Mouse (Mus musculus): ENCODE measurements at regions not wholly inside any gene's neighbourhood (a gene's known extent, or its start where the extent isn't known, plus 50 kb on each side); places are given as distances from the start of the nearest gene placed in this dataset.
A peak's percentile ranks its signal among the peaks of the same experiment; 100 is the strongest.

- no peak for TF ChIP-seq EP300 (IDR thresholded peaks at IDR 0.05; ENCODE audit: low read depth)
- Histone ChIP-seq H3K36me3 (replicated peaks; ENCODE audit: control insufficient read depth, insufficient read depth, low read length) (no peaks in the 10 kb centered on the region), H3K27ac (ENCODE audit: low read depth) (no peak overlapping the region), H3K4me2 (ENCODE audit: low read depth, low read length) (no peak overlapping the region), H3K4me1 (ENCODE audit: control insufficient read depth, insufficient read depth) (no peaks in the 10 kb centered on the region), H3K4me3 (ENCODE audit: low read depth, low read length) (no peak overlapping the region), H3K9me3 (replicated peaks; ENCODE audit: control insufficient read depth, low read length) (no peaks in the 10 kb centered on the region), H3K27me3 (ENCODE audit: control insufficient read depth, insufficient read depth, low read length) (no peaks in the 10 kb centered on the region), H3K9ac (replicated peaks; ENCODE audit: low read depth, low read length) (no peak overlapping the region)
- ATAC-seq (ENCODE audit: insufficient read depth, low read depth) = 0 out of 2 replicates have a peak, but pooled peaks have one; percentile 39
- no peak for DNase-seq (ENCODE audit: low spot score)
- 63% methylated on average over 3 of the region's 3 CpGs for WGBS
These were observed 446.7 kb upstream of the Dph6 start for GRCm38 (mm10) chr2:115101501-115101900.

GRCm38 (mm10) chr2:115119429-115120205, 461.9 kb upstream of the BC052040 start:
- Histone ChIP-seq H3K4me1 (ENCODE audit: control insufficient read depth, insufficient read depth) (no peaks in the 10 kb centered on the region), H3K27ac (ENCODE audit: low read depth) (no peak overlapping the region), H3K27me3 (ENCODE audit: control insufficient read depth, insufficient read depth, low read length) (no peaks in the 10 kb centered on the region), H3K4me3 (ENCODE audit: low read depth, low read length) (no peak overlapping the region), H3K9ac (replicated peaks; ENCODE audit: low read depth, low read length) (no peak overlapping the region), H3K9me3 (replicated peaks; ENCODE audit: control insufficient read depth, low read length) (no peaks in the 10 kb centered on the region), H3K4me2 (ENCODE audit: low read depth, low read length) (no peak overlapping the region), H3K36me3 (replicated peaks; ENCODE audit: control insufficient read depth, insufficient read depth, low read length) (no peaks in the 10 kb centered on the region)
- DNase-seq (ENCODE audit: low spot score) (no peak), ATAC-seq (ENCODE audit: insufficient read depth, low read depth) (no peak)
- TF ChIP-seq CTCF (IDR thresholded peaks at IDR 0.05; ENCODE audit: low read depth) = no peak
- 66% methylated on average over 9 of the region's 9 CpGs for WGBS

GRCm38 (mm10) chr2:115120206-115120503, 461.4 kb upstream of the BC052040 start:
- Histone ChIP-seq H3K27ac (ENCODE audit: low read depth) (no peak overlapping the region), H3K4me1 (ENCODE audit: control insufficient read depth, insufficient read depth) (no peaks in the 10 kb centered on the region), H3K9ac (replicated peaks; ENCODE audit: low read depth, low read length) (no peak overlapping the region), H3K4me2 (ENCODE audit: low read depth, low read length) (no peak overlapping the region), H3K27me3 (ENCODE audit: control insufficient read depth, insufficient read depth, low read length) (no peaks in the 10 kb centered on the region), H3K9me3 (replicated peaks; ENCODE audit: control insufficient read depth, low read length) (no peaks in the 10 kb centered on the region), H3K4me3 (ENCODE audit: low read depth, low read length) (no peak overlapping the region), H3K36me3 (replicated peaks; ENCODE audit: control insufficient read depth, insufficient read depth, low read length) (no peaks in the 10 kb centered on the region)
- DNase-seq (ENCODE audit: low spot score) (no peak), ATAC-seq (ENCODE audit: insufficient read depth, low read depth) (no peak)
- no peak for TF ChIP-seq CTCF (IDR thresholded peaks at IDR 0.05; ENCODE audit: low read depth)
- no peak for TF ChIP-seq EP300 (IDR thresholded peaks at IDR 0.05; ENCODE audit: low read depth)
- 57% methylated on average over 3 of the region's 3 CpGs for WGBS

- H3K9ac ChIP-seq (replicated peaks; ENCODE audit: low read depth, low read length) = no peak overlapping the region
- H3K4me1 ChIP-seq (ENCODE audit: control insufficient read depth, insufficient read depth) = no peaks in the 10 kb centered on the region
- ATAC-seq (ENCODE audit: insufficient read depth, low read depth) (no peak), DNase-seq (ENCODE audit: low spot score) (no peak)
- no peak overlapping the region for H3K4me3 ChIP-seq (ENCODE audit: low read depth, low read length)
- H3K36me3 ChIP-seq (replicated peaks; ENCODE audit: control insufficient read depth, insufficient read depth, low read length) = no peaks in the 10 kb centered on the region
- no peaks in the 10 kb centered on the region for H3K9me3 ChIP-seq (replicated peaks; ENCODE audit: control insufficient read depth, low read length)
- no peak overlapping the region for H3K4me2 ChIP-seq (ENCODE audit: low read depth, low read length)
- no peaks in the 10 kb centered on the region for H3K27me3 ChIP-seq (ENCODE audit: control insufficient read depth, insufficient read depth, low read length)
- H3K27ac ChIP-seq (ENCODE audit: low read depth) = no peak overlapping the region
- 83% methylated on average over 6 of the region's 6 CpGs for WGBS
- TF ChIP-seq CTCF (IDR thresholded peaks at IDR 0.05; ENCODE audit: low read depth) = no peak
- TF ChIP-seq EP300 (IDR thresholded peaks at IDR 0.05; ENCODE audit: low read depth) = no peak
These were observed 454.7 kb upstream of the BC052040 start for GRCm38 (mm10) chr2:115126625-115127369.

- H3K9me3 ChIP-seq (replicated peaks; ENCODE audit: control insufficient read depth, low read length) = no peaks in the 10 kb centered on the region
- no peak for TF ChIP-seq EP300 (IDR thresholded peaks at IDR 0.05; ENCODE audit: low read depth)
- TF ChIP-seq CTCF (IDR thresholded peaks at IDR 0.05; ENCODE audit: low read depth) = no peak
- no peaks in the 10 kb centered on the region for H3K36me3 ChIP-seq (replicated peaks; ENCODE audit: control insufficient read depth, insufficient read depth, low read length)
- no peak overlapping the region for H3K27ac ChIP-seq (ENCODE audit: low read depth)
- H3K27me3 ChIP-seq (ENCODE audit: control insufficient read depth, insufficient read depth, low read length) = no peaks in the 10 kb centered on the region
- H3K4me2 ChIP-seq (ENCODE audit: low read depth, low read length) = no peak overlapping the region
- H3K9ac ChIP-seq (replicated peaks; ENCODE audit: low read depth, low read length) = no peak overlapping the region
- no peaks in the 10 kb centered on the region for H3K4me1 ChIP-seq (ENCODE audit: control insufficient read depth, insufficient read depth)
- H3K4me3 ChIP-seq (ENCODE audit: low read depth, low read length) = no peak overlapping the region
- DNase-seq (ENCODE audit: low spot score) = no peak
- no peak for ATAC-seq (ENCODE audit: insufficient read depth, low read depth)
- WGBS = 55% methylated on average over 2 of the region's 2 CpGs
These were observed 449.8 kb upstream of the BC052040 start for GRCm38 (mm10) chr2:115131746-115132145.

Measured in heart, postnatal 0 days (tissue).